Mouse (Mus musculus): ENCODE measurements around the gene Gm4767. TPM values are rescaled to one million over a fixed set of nuclear protein-coding genes. Genes with fewer than 3 reads are reported as not detected.
"Not testable (repeated sequence)": the region's sequence is repeated elsewhere in the genome, so short reads cannot be mapped to it uniquely, and the experiment has no call there.

The Gm4767 gene
- total RNA-seq (2022), result 1 to 10 TPM in 2 of 4 experiments, under 1 TPM in 2; 0.46 to 2.2 (median 1.4) TPM

GRCm38 (mm10) chr10:81811899-81812298, at the start of gene Gm4767:
Gm4767 (plus strand) TSS chr10:81812186.
- DNase-seq (ENCODE audit: low spot score in 2 of 2), result not testable (repeated sequence)

- DNase-seq (ENCODE audit: low spot score in 2 of 2), result not testable (repeated sequence)
Observed at GRCm38 (mm10) chr10:81770506-81771403, 41.2 kb upstream of the Gm4767 start, which contains the start of gene Gm3055. Gm3055 (minus strand) TSS chr10:81771161.

GRCm38 (mm10) chr10:81771404-81771777, 40.6 kb upstream of the Gm4767 start:
- DNase-seq (ENCODE audit: low spot score in 2 of 2), result not testable (repeated sequence)

GRCm38 (mm10) chr10:81846219-81846618, 34.2 kb downstream of the Gm4767 start:
- not testable (repeated sequence) for DNase-seq (ENCODE audit: low spot score in 2 of 2)

GRCm38 (mm10) chr10:81863409-81864407, 51.7 kb downstream of the Gm4767 start, which contains the start of gene Gm32687:
Gm32687 (plus strand) TSS chr10:81863934.
- peak in 1 of 2 experiments; percentile 1 for DNase-seq (ENCODE audit: low spot score in 2 of 2)

Other genes with a start within 250 kb of the Gm4767 start
- 1 to 10 TPM; 3.1 to 4.3 (median 4.0) TPM for gene Tle2, start 237.6 kb upstream of the Gm4767 start, total RNA-seq (2022)
- gene Tle6, start 211.1 kb upstream of the Gm4767 start, total RNA-seq (2022), result 1 to 10 TPM; 4.1 to 6.9 (median 5.3) TPM
- 1 to 10 TPM; 2.8 to 3.8 (median 3.0) TPM for gene BC025920, start 205.9 kb upstream of the Gm4767 start, total RNA-seq (2022)
- gene Sirt6, start 184.4 kb upstream of the Gm4767 start, total RNA-seq (2022), result 1 to 10 TPM; 3.1 to 5.4 (median 4.8) TPM
- 10 to 100 TPM in 1 of 4 experiments, 1 to 10 TPM in 3; 8.1 to 11.8 (median 9.1) TPM for gene Ankrd24, start 183.6 kb upstream of the Gm4767 start, total RNA-seq (2022)
- gene Gm10778, start 163.1 kb upstream of the Gm4767 start, total RNA-seq (2022), result 1 to 10 TPM; 1.3 to 2.1 (median 1.5) TPM
- gene Zfp433, start 107.4 kb upstream of the Gm4767 start, total RNA-seq (2022), result 1 to 10 TPM; 4.1 to 5.2 (median 4.8) TPM
- gene Gm3055, start 41.0 kb upstream of the Gm4767 start, total RNA-seq (2022), result under 1 TPM; 0.41 to 0.76 (median 0.54) TPM
- 1 to 10 TPM; 1.1 to 2.7 (median 1.9) TPM for gene Gm32687, start 51.7 kb downstream of the Gm4767 start, total RNA-seq (2022)
- under 1 TPM in 2 of 4 experiments, not detected in 2; 0.15 to 0.56 TPM for gene Zfp781, start 118.3 kb downstream of the Gm4767 start, total RNA-seq (2022)
- gene Zfp873, start 235.9 kb downstream of the Gm4767 start, total RNA-seq (2022), result 1 to 10 TPM; 1.4 to 2.8 (median 2.1) TPM